Mouse (Mus musculus) retina, postnatal 7 days (tissue): ENCODE data around the gene Gpn2.

Source experiments
- DNase-seq: peaks from one replicate; pipeline ENCODE4 v3.0.0-alpha.2; 2012; ENCODE audit warnings: low read depth, low spot score

Gpn2 gene

GRCm38 (mm10) chr4:133584059-133584951, at the start of gene Gpn2:
Gene Gpn2 (plus strand): TSS chr4:133584362.
- DNase-seq: peak; percentile 75

DNA sequence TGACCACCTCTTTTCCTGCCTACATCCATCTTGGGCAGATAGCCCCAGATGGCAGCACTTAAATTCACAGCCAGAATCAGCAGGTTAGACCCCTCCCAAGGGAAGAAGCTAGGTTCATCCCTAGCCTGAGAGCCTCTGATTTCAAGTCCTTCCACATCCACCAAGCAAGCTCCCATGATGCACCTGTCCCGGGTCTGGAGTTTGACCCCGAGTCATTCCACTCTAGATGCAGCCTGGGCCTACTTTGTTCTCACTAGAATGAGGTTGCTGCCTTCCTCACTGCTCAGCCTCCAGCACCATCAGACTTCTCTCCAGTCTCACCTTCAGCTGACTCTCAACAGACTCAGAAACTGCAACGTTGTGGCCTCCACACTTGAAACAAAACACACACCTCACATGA, 48.1 kb upstream of the Gpn2 start:
- no peak for DNase-seq

DNA sequence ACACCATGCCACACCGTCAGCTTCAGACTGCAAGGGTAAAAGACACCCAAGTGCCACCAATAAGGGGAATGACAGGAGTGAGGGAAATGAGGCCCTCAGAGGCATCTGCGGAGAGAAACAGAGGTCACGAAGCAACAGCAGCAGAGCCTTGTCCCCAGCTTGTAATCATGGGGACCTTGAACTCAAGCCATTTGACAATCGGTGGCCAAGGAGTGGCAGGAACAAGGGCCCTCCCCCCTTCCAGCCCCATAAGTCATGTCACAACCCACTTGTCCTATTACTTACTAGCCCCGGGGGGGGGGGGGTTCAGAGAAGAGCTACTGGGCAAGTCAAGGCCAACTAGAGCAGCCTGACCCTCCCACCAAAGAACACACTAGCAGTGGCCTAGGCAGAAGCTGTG, 47.5 kb upstream of the Gpn2 start:
- no peak for DNase-seq

DNA sequence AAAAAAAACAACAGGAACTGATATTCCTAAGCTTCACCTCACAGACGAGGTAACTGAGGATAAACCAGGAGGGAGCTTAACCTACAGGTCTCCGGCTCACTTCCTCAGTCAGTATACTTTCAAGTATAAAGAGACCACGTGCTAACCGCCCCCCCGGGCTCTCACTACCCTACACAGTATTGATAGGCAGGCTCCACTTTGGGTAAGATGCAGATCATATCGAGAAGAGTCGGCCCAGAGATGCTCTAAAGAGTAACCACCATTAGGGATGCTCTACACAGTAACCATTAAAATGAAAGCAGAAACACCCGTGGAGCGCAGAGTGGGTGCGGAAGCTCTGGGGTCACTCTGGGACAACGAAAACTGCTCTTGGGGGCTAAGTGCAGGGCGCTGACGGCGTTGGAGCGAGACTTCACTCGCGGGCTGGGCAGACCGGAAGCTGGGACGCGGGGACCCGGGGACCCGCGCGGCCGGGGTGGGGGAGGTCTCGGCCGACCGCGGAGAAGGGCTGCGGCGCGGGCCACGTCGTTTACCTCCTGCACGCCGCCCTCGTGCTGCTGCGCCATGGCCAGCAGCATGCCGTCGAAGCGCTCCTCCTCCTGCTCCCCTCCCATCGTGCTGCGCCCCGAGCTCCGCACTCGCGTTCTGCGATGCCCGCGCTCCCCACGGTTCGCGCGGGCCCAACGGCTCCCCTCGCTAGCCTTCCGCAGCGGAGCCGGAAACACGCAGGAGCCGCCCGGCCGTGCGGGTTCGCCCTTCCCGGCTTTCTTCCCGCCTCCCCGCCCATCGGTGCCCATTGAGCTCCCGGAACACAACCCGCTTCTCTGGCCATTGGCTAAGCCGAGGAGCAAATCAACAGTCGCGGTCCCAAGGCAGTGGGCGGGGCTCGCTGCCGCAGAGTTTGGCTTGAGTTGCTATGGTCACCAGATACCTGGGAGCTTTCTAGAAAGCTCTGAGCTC, 38.6 kb upstream of the Gpn2 start, which contains the start of gene Nudc:
Nudc (minus strand) TSS at position 725 of the 960 bp plus-strand sequence.
- peak; percentile 88 for DNase-seq

DNA sequence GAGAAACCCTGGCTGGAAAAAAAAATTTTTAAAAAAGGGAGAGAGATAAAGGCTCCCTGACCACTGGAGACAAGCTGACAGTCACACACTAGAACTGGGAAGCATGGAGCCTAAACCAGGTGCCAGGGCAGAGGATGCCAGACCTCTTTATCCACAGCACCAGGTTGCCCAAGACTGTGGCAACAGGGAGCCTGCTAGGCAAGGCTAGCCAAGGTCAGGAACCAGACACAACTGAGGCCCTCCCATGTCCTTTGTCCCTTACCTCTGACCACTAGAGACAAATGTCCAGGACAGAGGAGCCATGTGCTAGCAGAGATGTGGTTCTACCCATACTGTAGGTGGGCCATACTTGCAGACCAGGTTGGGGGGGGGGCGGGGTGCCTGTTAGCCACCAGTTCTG, 32.1 kb upstream of the Gpn2 start:
- no peak for DNase-seq

GRCm38 (mm10) chr4:133552768-133553447, 31.3 kb upstream of the Gpn2 start, which contains the start of gene Nr0b2:
Gene Nr0b2 (plus strand): TSS chr4:133553376.
- DNase-seq: no peak

GRCm38 (mm10) chr4:133553448-133554330, 30.5 kb upstream of the Gpn2 start:
- DNase-seq: no peak

DNA sequence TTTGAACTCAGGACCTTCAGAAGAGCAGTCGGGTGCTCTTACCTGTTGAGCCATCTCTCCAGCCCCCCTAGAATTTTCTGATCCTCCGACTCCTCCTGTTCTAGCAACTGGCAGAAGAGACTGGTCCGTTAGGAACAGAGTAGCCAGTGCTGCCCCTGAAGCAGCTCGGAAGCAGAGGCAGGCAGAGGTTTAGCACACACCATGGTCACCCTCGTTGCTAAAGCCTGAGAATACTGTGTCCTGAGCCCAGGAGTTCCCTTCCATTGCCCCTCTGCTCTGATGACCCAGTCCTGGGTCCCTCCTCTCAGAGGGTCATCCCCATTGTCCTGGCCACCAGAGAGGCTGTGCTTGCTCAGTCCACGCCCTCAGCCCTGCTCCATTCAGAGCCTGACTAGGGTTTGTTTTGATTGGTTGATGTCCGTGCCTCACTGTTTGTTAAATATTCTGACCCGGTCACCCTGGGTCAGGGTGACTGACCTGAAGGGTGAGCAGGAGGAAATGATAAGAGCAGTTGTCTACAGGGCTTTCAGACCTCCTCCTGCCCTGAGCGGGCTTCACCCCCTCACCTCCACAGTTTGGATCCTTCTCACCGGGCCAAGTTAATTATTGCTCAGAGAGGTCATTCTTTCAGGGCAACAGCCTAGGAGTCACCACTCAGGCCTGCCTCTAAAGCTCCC, 27.0 kb upstream of the Gpn2 start:
- no peak for DNase-seq

DNA sequence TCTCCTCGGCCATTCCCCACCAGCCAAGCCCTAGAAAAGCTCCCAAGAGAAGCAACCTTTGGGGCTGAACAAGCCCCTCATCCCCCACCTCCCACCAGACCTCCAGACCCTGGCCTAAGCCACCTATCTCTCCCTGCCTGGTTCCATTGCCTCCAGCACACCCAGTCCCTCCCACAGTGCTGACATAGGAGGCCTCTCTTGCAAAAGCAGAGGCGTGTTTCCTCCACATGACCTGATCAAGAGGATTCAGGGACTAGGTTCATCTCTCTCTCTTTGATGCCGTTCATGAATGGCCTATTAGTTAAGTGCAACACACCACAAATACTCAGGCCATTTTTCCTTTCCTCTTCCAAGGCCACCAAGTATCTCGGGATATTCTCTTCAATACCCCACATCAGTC, 24.3 kb upstream of the Gpn2 start:
- no peak for DNase-seq

DNA sequence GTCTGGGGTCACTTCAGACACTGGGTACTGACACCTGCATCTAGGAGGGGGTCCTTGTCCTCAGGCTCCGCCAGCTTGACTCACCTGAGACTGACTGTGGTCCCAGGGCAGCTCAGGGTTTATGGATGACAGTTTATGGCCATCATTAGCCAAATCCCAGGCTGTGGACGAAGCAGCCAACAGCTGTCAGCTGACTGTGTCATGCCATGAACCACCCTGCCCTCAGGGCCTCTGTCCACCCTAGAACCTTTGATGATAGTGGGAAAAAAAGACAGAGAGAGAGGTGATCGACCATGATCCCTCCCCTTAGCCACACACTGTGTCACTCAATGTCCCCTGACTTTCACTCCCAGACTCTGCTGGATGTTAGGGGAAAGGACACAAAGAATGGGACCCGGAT, 22.5 kb upstream of the Gpn2 start:
- no peak for DNase-seq

DNA sequence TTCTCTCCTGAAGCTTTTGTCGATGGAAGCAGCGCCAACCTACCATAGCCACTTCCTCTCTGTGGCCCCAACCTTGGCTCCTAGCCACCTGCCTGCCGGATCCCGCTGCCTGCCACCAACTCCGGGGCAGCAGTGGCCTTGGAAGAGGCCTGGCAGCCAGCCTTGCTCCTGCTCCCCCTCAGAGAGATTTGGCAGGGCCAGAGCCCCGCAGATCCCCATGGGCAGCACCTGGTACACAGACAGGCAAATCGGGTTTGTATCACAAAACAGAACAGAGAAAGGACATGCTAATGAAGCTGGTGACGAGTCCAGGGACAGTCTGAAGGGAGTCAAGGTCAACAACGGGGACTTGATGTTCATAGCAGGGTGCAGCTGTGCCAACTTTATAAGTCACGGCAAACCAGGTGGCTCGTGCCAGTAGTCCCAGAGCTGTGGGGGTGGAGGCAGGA, 21.0 kb upstream of the Gpn2 start:
- no peak for DNase-seq

GRCm38 (mm10) chr4:133567251-133567650, 16.9 kb upstream of the Gpn2 start:
- no peak for DNase-seq

DNA sequence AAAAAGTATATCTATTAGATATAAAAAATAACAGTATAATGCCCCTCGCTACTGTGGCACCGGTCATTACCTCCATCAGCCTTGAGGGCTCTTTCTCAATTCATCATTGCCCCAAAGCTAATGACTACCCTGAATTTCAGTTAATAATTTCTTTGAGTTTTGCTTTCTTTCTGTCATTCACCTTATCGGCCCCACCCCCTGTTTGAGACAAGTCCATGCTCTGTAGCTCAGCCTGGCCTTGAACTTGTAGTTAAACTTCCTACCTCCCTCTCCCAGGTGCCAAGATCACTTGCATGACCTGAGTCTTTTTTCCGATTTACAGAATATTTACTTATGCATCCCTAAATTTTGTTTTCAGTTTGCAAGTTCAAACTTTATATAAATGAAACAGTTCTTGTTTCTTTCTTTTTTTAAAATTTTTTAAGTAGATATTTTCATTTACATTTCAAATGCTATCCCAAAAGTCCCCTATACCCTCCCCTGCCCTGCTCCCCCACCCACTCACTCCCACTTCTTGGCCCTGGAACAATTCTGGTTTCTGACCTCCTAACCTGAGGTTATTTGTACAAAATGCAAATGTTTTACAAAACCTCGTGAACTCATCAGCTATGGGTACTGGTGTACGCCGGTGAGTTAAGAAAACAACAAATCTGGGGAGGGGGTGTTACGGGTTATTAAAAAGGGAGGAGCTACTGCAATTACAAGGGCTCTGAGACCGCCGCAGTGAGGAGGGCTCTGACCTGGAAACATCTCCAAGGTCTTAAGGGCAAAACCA, 14.7 kb upstream of the Gpn2 start:
- DNase-seq: no peak

GRCm38 (mm10) chr4:133570066-133570466, 14.1 kb upstream of the Gpn2 start:
- no peak for DNase-seq

DNA sequence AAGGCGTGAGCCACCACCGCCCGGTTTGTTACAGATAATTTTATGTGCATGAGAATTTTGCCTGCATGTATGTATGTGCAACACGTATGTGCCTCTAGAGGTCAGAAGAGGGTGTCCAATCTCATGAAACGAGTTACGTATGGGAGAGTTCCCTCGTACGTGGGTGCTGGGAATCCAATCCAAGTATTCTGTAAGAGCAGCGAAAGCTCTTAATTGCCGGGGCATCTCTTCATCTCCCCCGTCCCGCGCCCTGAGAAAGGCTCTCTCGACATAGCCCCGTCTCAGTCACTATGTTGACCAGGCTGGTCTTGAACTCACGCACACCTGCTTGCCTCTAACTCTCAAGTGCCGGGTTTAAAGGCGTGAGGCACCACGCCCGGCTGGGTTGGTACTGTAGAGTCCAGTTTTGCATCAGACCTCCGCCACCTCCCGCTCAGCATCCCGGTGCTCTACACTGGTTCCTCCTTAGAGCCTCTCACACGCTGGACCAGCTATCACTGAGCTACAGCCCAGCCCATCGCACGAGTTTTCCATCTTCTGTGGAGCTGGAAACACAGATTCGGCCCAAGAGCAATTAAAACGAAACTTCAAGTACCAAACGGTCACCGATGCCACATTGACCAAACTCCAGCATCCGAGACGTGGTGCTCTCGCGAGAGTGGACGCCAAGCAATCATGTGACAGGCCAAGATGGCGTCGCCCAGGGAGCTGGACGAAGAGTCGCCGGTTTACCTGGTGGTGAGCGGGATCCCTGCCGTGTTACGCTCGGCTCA, 9.9 kb upstream of the Gpn2 start, which contains the start of gene Gpatch3:
Gpatch3 (plus strand) TSS at position 676 of the 773 bp plus-strand sequence.
- DNase-seq: peak; percentile 90

DNA sequence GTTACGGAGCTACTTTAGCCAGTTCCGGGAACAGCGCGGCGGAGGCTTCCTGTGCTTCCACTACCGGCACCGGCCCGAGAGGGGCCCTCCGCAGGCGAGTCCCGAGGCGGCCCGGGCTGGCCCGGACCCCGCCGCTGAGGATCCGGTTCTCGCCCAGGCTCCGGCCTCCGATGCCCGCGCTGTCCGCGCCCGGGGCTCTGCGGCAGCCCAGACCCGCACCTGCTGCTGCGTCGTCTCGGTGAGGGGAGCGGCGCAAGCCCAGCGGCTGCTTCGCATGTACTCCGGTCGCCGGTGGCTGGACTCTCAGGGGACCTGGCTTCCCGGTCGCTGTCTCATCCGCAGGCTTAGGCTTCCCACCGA, 9.3 kb upstream of the Gpn2 start:
- no peak for DNase-seq

DNA sequence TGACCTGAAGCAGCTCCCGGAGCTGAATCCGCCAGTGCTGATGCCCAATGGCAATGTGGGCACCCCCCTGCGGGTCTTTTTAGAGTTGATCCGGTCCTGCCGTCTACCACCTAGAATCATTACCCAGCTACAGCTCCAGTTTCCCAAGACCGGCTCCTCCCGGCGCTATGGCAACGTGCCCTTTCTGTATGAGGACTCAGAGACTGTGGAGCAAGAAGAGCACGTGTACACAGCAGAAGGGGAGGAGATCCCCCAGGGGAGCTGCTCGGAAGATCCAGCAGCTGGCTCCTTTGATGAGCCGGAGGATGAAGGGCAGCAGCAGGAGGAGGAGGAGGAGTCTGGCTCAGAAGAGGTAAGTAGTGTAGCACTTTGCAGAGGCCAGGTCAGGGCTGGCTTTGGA, 6.2 kb upstream of the Gpn2 start:
- no peak for DNase-seq

DNA sequence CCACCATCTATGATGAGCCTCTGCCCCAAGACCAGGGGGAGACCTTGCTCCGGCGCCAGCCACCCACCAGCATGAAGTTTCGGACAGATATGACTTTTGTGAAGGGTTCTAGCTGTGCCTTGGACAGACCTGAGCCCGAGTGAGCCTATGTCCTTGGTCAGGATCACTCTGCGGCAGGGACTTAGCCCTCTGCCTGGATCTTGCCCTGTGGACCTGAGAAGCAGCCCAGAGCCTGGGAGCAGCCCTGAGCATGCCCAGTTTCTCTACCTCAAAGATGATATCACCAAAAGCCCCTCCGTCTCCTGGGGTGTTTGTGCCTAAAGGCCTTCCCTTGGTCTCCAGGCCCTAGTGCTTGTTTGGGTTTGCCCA, 488 bp upstream of the Gpn2 start:
- no peak for DNase-seq

GRCm38 (mm10) chr4:133592570-133592969, 8.4 kb downstream of the Gpn2 start:
- DNase-seq: peak; percentile 69
